Mouse (Mus musculus) urinary bladder, adult 2 months (tissue): Measurements from ENCODE around the gene Synj2bp. TPM values are rescaled to one million over a fixed set of nuclear protein-coding genes. Genes with fewer than 3 reads are reported as not detected.
"Not testable (repeated sequence)": the region's sequence is repeated elsewhere in the genome, so short reads cannot be mapped to it uniquely, and the experiment has no call there.

Experiments
- DNase-seq: peaks from one replicate; pipeline ENCODE4 v3.0.0; 2022; ENCODE audit warnings: low spot score
- polyA plus RNA-seq: library from polyadenylated mRNA; depleted of rRNA; stranded (reverse); fragments of >200 nt; gene quantifications from 2 replicates; pipeline ENCODE4 v1.2.3, GENCODE M21; 2012; rRNA removed

Gene Synj2bp
- 36.6 and 38.0 TPM in 2 replicates for polyA plus RNA-seq

- DNase-seq, result peak; percentile 73
Observed at GRCm38 (mm10) chr12:81532316-81533028, at the start of gene Synj2bp, which contains the start of gene Gm20498. Gene Synj2bp (minus strand): TSS chr12:81532911. Gene Gm20498 (minus strand): TSS chr12:81532905.

- DNase-seq, result no peak
Observed at GRCm38 (mm10) chr12:81568374-81568773, 35.7 kb upstream of the Synj2bp start, which contains the start of gene Adam21. Gene Adam21 (minus strand): TSS chr12:81568474.

GRCm38 (mm10) chr12:81567931-81568330 lies 35.2 kb upstream of the Synj2bp start:
- no peak for DNase-seq

GRCm38 (mm10) chr12:81564173-81564572 lies 31.5 kb upstream of the Synj2bp start:
- no peak for DNase-seq

- DNase-seq, result no peak
Observed at GRCm38 (mm10) chr12:81549286-81549685, 16.6 kb upstream of the Synj2bp start.

- no peak for DNase-seq
Observed at GRCm38 (mm10) chr12:81547163-81547562, 14.5 kb upstream of the Synj2bp start.

- DNase-seq, result no peak
Observed at GRCm38 (mm10) chr12:81533029-81533419, 313 bp upstream of the Synj2bp start.

GRCm38 (mm10) chr12:81530587-81530986 lies 2.1 kb downstream of the Synj2bp start:
- not testable (repeated sequence) for DNase-seq

GRCm38 (mm10) chr12:81496906-81497305 lies 35.8 kb downstream of the Synj2bp start:
- not testable (repeated sequence) for DNase-seq

- DNase-seq, result no peak
Observed at GRCm38 (mm10) chr12:81490491-81490890, 42.2 kb downstream of the Synj2bp start.

GRCm38 (mm10) chr12:81485311-81485710 lies 47.4 kb downstream of the Synj2bp start:
- DNase-seq, result no peak

- DNase-seq, result peak; percentile 77
Observed at GRCm38 (mm10) chr12:81484727-81485191, 48.0 kb downstream of the Synj2bp start, which contains the start of gene Cox16. Gene Cox16 (minus strand): TSS chr12:81485127.

- DNase-seq, result no peak
Observed at GRCm38 (mm10) chr12:81484212-81484611, 48.5 kb downstream of the Synj2bp start.

- DNase-seq, result no peak
Observed at GRCm38 (mm10) chr12:81483656-81484055, 49.1 kb downstream of the Synj2bp start.

GRCm38 (mm10) chr12:81459051-81459450 lies 73.7 kb downstream of the Synj2bp start:
- not testable (repeated sequence) for DNase-seq

Other genes starting within 250 kb of the Synj2bp start
- gene Slc8a3, start 199.7 kb downstream of the Synj2bp start, polyA plus RNA-seq, result 0.51 and 0.75 TPM in 2 replicates
- 1.6 and 1.9 TPM in 2 replicates for gene Gm4787, start 153.4 kb downstream of the Synj2bp start, polyA plus RNA-seq
- 1.3 and 1.5 TPM in 2 replicates for gene Adam4, start 111.0 kb downstream of the Synj2bp start, polyA plus RNA-seq
- 73.2 and 88.9 TPM in 2 replicates for gene Cox16, start 47.8 kb downstream of the Synj2bp start, polyA plus RNA-seq
- gene Gm20498, start within 50 bp of the Synj2bp start, polyA plus RNA-seq, result 14.6 and 20.0 TPM in 2 replicates
- 0.04 and 0.06 TPM in 2 replicates for gene Adam21, start 35.6 kb upstream of the Synj2bp start, polyA plus RNA-seq
- 33.0 and 41.8 TPM in 2 replicates for gene Med6, start 62.1 kb upstream of the Synj2bp start, polyA plus RNA-seq
- 7.4 and 7.6 TPM in 2 replicates for gene Ttc9, start 98.3 kb upstream of the Synj2bp start, polyA plus RNA-seq
- 1.4 and 2.3 TPM in 2 replicates for gene Map3k9, start 248.3 kb upstream of the Synj2bp start, polyA plus RNA-seq